Mouse (Mus musculus) stomach, postnatal 0 days (tissue): ENCODE results near the gene Cpxm2.

ENCODE experiments used
- CTCF ChIP-seq: IDR thresholded peaks from 2 replicates; pipeline ENCODE4 v1.5.1; 2016; ENCODE audit warnings: antibody characterized with exemption, low read depth, mild to moderate bottlenecking, moderate library complexity
- EP300 ChIP-seq: optimal IDR thresholded peaks from 2 replicates; pipeline ENCODE3; 2016; ENCODE audit warnings: antibody characterized with exemption

GRCm38 (mm10) chr7:132094666-132095065 lies 59.9 kb downstream of the Cpxm2 start:
- TF ChIP-seq EP300, result no peak
- TF ChIP-seq CTCF, result no peak
